Mouse (Mus musculus): Measurements from ENCODE around the gene Hsf2bp.

DNA sequence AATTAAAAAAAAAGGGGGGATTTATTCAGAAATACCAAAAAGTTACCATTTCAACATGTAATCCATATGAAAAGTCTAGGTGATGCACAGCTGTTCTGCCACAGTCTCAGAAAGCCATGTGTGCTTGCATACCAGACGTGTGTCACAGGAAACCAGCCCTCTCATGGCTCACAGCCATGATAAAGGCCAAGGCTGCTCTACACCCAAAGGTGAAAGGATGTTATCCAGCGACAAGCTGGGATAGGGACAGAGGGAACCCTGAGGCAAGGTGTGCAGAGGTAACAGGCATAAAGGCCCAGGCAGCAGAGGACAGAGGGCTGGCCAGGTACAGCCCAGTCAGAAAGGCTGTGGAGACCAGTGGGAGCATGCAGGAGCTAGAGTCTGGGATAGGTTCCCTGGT is 27.5 kb upstream of the Hsf2bp start:
- TF ChIP-seq MEF2A (IDR thresholded peaks at IDR 0.05; ENCODE audit: borderline replicate concordance, low read depth, low read length) (no peak), CTCF (conservative IDR thresholded peaks at IDR 0.05 in 1 of 2, IDR thresholded peaks at IDR 0.05 in 1 of 2; ENCODE audit: low read depth in 2 of 2, low read length in 2 of 2) (no peak), ZNF384 (IDR thresholded peaks at IDR 0.05; ENCODE audit: low read depth, low read length) (no peak), POLR2A (IDR thresholded peaks at IDR 0.05; ENCODE audit: low read depth, low read length) (no peak; the same call in 1 of the 2 replicates), JUND (conservative IDR thresholded peaks at IDR 0.05; ENCODE audit: low read depth, low read length) (no peak), EP300 (IDR thresholded peaks at IDR 0.05; ENCODE audit: low read length) (no peak), MAX (IDR thresholded peaks at IDR 0.05; ENCODE audit: low read length) (no peak), CHD1 (IDR thresholded peaks at IDR 0.05; ENCODE audit: low read depth, low read length) (no peak), SMC3 (IDR thresholded peaks at IDR 0.05; ENCODE audit: low read depth, low read length) (no peak), PAX5 (IDR thresholded peaks at IDR 0.05; ENCODE audit: low read length) (no peak), MAZ (IDR thresholded peaks at IDR 0.05; ENCODE audit: low read depth, low read length) (no peak), CHD2 (IDR thresholded peaks at IDR 0.05; ENCODE audit: low read length) (no peak), MAFK (IDR thresholded peaks at IDR 0.05; ENCODE audit: insufficient replicate concordance, low read length) (no peak)

Data from CH12.LX (cell line).